Mouse (Mus musculus): ENCODE results near the gene Galr2. TPM values are rescaled to one million over a fixed set of nuclear protein-coding genes. Genes with fewer than 3 reads are reported as not detected.
"Not testable (repeated sequence)": the region's sequence is repeated elsewhere in the genome, so short reads cannot be mapped to it uniquely, and the experiment has no call there.

Gene Galr2
- polyA plus RNA-seq, 1 experiment from 2014 or later, result 0.21 TPM

- Histone ChIP-seq H3K27ac (peak overlapping the region; percentile 94), H3K4me3 (replicated peaks) (peak overlapping the region; percentile 92), H3K27me3 (replicated peaks) (no peaks in the 10 kb centered on the region), H3K4me1 (replicated peaks) (peaks cover 12% of the 10 kb centered on the region), H3K9ac (peak overlapping the region; percentile 89), H3K36me3 (peaks cover 7% of the 10 kb centered on the region; the same call in 1 of the 2 replicates), H3K4me2 (replicated peaks) (peak overlapping the region; percentile 54), H3K9me3 (no peaks in the 10 kb centered on the region)
- WGBS, result under 1% methylated on average over 39 of the region's 39 CpGs
- peak; percentile 63 for ATAC-seq
Measured at GRCm38 (mm10) chr11:116273469-116274044, 7.2 kb upstream of the Galr2 start.

GRCm38 (mm10) chr11:116274045-116274666, 6.6 kb upstream of the Galr2 start, which contains the start of gene Srp68:
TSS of gene Srp68 (minus strand) at chr11:116274217.
- H3K9ac ChIP-seq, result peak within 1 kb of the TSS; percentile 89
- ATAC-seq, result peak; percentile 97
- no peaks in the 10 kb centered on the region for H3K9me3 ChIP-seq
- 0 out of 2 replicates have a peak, but pooled peaks cover 3% of the 10 kb centered on the region for H3K36me3 ChIP-seq
- peaks cover 12% of the 10 kb centered on the region for H3K4me1 ChIP-seq (replicated peaks)
- WGBS, result 2% methylated on average over 32 of the region's 32 CpGs
- peak within 1 kb of the TSS; percentile 94 for H3K27ac ChIP-seq
- no peaks in the 10 kb centered on the region for H3K27me3 ChIP-seq (replicated peaks)
- H3K4me3 ChIP-seq (replicated peaks), result peak within 1 kb of the TSS; percentile 92
- peak within 1 kb of the TSS; percentile 54 for H3K4me2 ChIP-seq (replicated peaks)

- H3K9me3 ChIP-seq; H3K4me3 ChIP-seq (replicated peaks); H3K9ac ChIP-seq; ATAC-seq; H3K36me3 ChIP-seq; H3K27ac ChIP-seq; H3K4me2 ChIP-seq (replicated peaks): not testable (repeated sequence)
- H3K27me3 ChIP-seq (replicated peaks), result peaks cover 22% of the 10 kb centered on the region
- 92% methylated on average over 1 of the region's 1 CpGs for WGBS
- H3K4me1 ChIP-seq (replicated peaks), result peaks cover 15% of the 10 kb centered on the region
Measured at GRCm38 (mm10) chr11:116277184-116277583, 3.6 kb upstream of the Galr2 start.

- peak overlapping the region; percentile 30 for H3K4me3 ChIP-seq (replicated peaks)
- H3K27me3 ChIP-seq (replicated peaks), result peaks cover 48% of the 10 kb centered on the region
- peaks cover 16% of the 10 kb centered on the region for H3K4me1 ChIP-seq (replicated peaks)
- H3K9me3 ChIP-seq, result no peaks in the 10 kb centered on the region
- no peak overlapping the region; the same call in 1 of the 2 replicates for H3K9ac ChIP-seq
- ATAC-seq, result no peak
- no peaks in the 10 kb centered on the region for H3K36me3 ChIP-seq
- H3K4me2 ChIP-seq (replicated peaks), result peak overlapping the region; percentile 68
- 3% methylated on average over 18 of the region's 18 CpGs for WGBS
- no peak overlapping the region for H3K27ac ChIP-seq
Measured at GRCm38 (mm10) chr11:116281671-116282070, 932 bp downstream of the Galr2 start.

- H3K27ac ChIP-seq, result no peak overlapping the region
- H3K27me3 ChIP-seq (replicated peaks), result peaks cover 48% of the 10 kb centered on the region
- H3K9me3 ChIP-seq, result no peaks in the 10 kb centered on the region
- no peak for ATAC-seq
- H3K36me3 ChIP-seq, result no peaks in the 10 kb centered on the region
- H3K4me1 ChIP-seq (replicated peaks), result peaks cover 17% of the 10 kb centered on the region
- no peak overlapping the region for H3K9ac ChIP-seq
- H3K4me2 ChIP-seq (replicated peaks), result peak overlapping the region; percentile 68
- WGBS, result 3% methylated on average over 11 of the region's 11 CpGs
- peak overlapping the region; percentile 30 for H3K4me3 ChIP-seq (replicated peaks)
Measured at GRCm38 (mm10) chr11:116282089-116282488, 1.4 kb downstream of the Galr2 start.

- ATAC-seq, result no peak
- Histone ChIP-seq H3K36me3 (peaks cover 2% of the 10 kb centered on the region; the same call in 1 of the 2 replicates), H3K27ac (no peak overlapping the region), H3K4me1 (replicated peaks) (peaks cover 22% of the 10 kb centered on the region), H3K9ac (no peak overlapping the region), H3K4me2 (replicated peaks) (peak overlapping the region; percentile 7; the same call in 1 of the 2 replicates), H3K27me3 (replicated peaks) (peaks cover 48% of the 10 kb centered on the region), H3K9me3 (no peaks in the 10 kb centered on the region), H3K4me3 (replicated peaks) (no peak overlapping the region)
- 9% methylated on average over 48 of the region's 48 CpGs for WGBS
Measured at GRCm38 (mm10) chr11:116282912-116283521, 2.3 kb downstream of the Galr2 start.

GRCm38 (mm10) chr11:116283982-116284381, 3.2 kb downstream of the Galr2 start:
- peaks cover 48% of the 10 kb centered on the region for H3K27me3 ChIP-seq (replicated peaks)

GRCm38 (mm10) chr11:116285770-116286191, 5.0 kb downstream of the Galr2 start:
- Histone ChIP-seq H3K4me3 (replicated peaks) (no peak overlapping the region), H3K9me3 (no peaks in the 10 kb centered on the region), H3K27me3 (replicated peaks) (peaks cover 40% of the 10 kb centered on the region), H3K4me2 (replicated peaks) (no peak overlapping the region), H3K27ac (peak overlapping the region; percentile 44; the same call in 1 of the 2 replicates), H3K4me1 (replicated peaks) (peaks cover 32% of the 10 kb centered on the region), H3K9ac (no peak overlapping the region), H3K36me3 (peaks cover 10% of the 10 kb centered on the region)
- WGBS, result 53% methylated on average over 7 of the region's 7 CpGs
- ATAC-seq, result peak; percentile 72

More at GRCm38 (mm10) chr11:116283982-116284381, 3.2 kb downstream of the Galr2 start:
- no peak for ATAC-seq
- Histone ChIP-seq H3K36me3 (peaks cover 10% of the 10 kb centered on the region), H3K4me1 (replicated peaks) (peaks cover 26% of the 10 kb centered on the region), H3K4me2 (replicated peaks) (no peak overlapping the region), H3K27ac (no peak overlapping the region), H3K4me3 (replicated peaks) (no peak overlapping the region), H3K9ac (no peak overlapping the region), H3K9me3 (no peaks in the 10 kb centered on the region)
- WGBS, result 47% methylated on average over 6 of the region's 6 CpGs

GRCm38 (mm10) chr11:116287351-116287750, 6.6 kb downstream of the Galr2 start:
- peaks cover 24% of the 10 kb centered on the region for H3K27me3 ChIP-seq (replicated peaks)
- H3K9me3 ChIP-seq, result no peaks in the 10 kb centered on the region
- no peak overlapping the region for H3K9ac ChIP-seq
- no peak for ATAC-seq
- H3K4me3 ChIP-seq (replicated peaks), result no peak overlapping the region
- peaks cover 14% of the 10 kb centered on the region for H3K36me3 ChIP-seq
- no peak overlapping the region for H3K4me2 ChIP-seq (replicated peaks)
- WGBS, result 81% methylated on average over 5 of the region's 5 CpGs
- H3K4me1 ChIP-seq (replicated peaks), result peaks cover 29% of the 10 kb centered on the region
- H3K27ac ChIP-seq, result no peak overlapping the region

GRCm38 (mm10) chr11:116290556-116290955, 9.8 kb downstream of the Galr2 start:
- Histone ChIP-seq H3K27ac (peak overlapping the region; percentile 73), H3K36me3 (peaks cover 27% of the 10 kb centered on the region), H3K9me3 (no peaks in the 10 kb centered on the region), H3K4me2 (replicated peaks) (no peak overlapping the region), H3K4me1 (replicated peaks) (peaks cover 32% of the 10 kb centered on the region), H3K27me3 (replicated peaks) (no peaks in the 10 kb centered on the region), H3K9ac (no peak overlapping the region), H3K4me3 (replicated peaks) (no peak overlapping the region)
- WGBS, result 56% methylated on average over 8 of the region's 8 CpGs
- no peak for ATAC-seq

- no peak for ATAC-seq
- Histone ChIP-seq H3K27me3 (replicated peaks) (no peaks in the 10 kb centered on the region), H3K27ac (no peak overlapping the region), H3K9ac (no peak overlapping the region), H3K9me3 (no peaks in the 10 kb centered on the region), H3K4me3 (replicated peaks) (no peak overlapping the region), H3K4me1 (replicated peaks) (peaks cover 27% of the 10 kb centered on the region), H3K4me2 (replicated peaks) (no peak overlapping the region), H3K36me3 (peaks cover 28% of the 10 kb centered on the region)
- WGBS, result 89% methylated on average over 13 of the region's 13 CpGs
Measured at GRCm38 (mm10) chr11:116292401-116292800, 11.7 kb downstream of the Galr2 start.

- no peak overlapping the region; the same call in 1 of the 2 replicates for H3K4me2 ChIP-seq (replicated peaks)
- no peak overlapping the region for H3K9ac ChIP-seq
- no peaks in the 10 kb centered on the region for H3K27me3 ChIP-seq (replicated peaks)
- peak overlapping the region; percentile 48; the same call in 1 of the 2 replicates for H3K27ac ChIP-seq
- H3K4me1 ChIP-seq (replicated peaks), result peaks cover 21% of the 10 kb centered on the region
- peak; percentile 68 for ATAC-seq
- 91% methylated on average over 12 of the region's 12 CpGs for WGBS
- H3K9me3 ChIP-seq, result no peaks in the 10 kb centered on the region
- H3K36me3 ChIP-seq, result peaks cover 20% of the 10 kb centered on the region
- no peak overlapping the region for H3K4me3 ChIP-seq (replicated peaks)
Measured at GRCm38 (mm10) chr11:116293538-116294137, 12.9 kb downstream of the Galr2 start.
